Mouse (Mus musculus): ENCODE measurements at regions not wholly inside any gene's neighbourhood (a gene's known extent, or its start where the extent isn't known, plus 50 kb on each side); places are given as distances from the start of the nearest gene placed in this dataset.

DNA sequence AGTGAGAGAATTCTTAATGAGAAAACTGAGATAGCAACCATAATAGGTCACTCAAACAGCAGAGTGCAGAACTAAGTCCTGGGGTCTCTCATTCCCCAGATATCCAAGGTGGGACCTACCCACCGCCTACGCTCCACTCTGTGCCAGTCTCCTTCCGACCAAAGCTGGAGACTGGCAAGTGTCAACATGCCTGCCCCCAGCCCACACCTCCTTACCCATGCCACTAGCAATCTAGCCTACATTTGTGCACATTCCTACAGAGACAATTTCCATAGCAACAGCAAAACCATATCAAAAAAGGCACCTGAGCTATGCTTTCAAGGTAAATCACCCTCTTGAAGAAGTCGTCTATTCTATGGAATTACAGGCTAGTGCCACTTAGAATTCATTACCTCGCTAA is 97.3 kb upstream of the Ankrd1 start:
- H3K4me3 ChIP-seq: no peak overlapping the region
- no peak overlapping the region for H3K27ac ChIP-seq
- H3K4me1 ChIP-seq: peaks cover 17% of the 10 kb centered on the region
- WGBS: 75% methylated on average over 5 of the region's 5 CpGs
- H3K4me2 ChIP-seq: no peak overlapping the region
- no peaks in the 10 kb centered on the region for H3K36me3 ChIP-seq
- H3K9me3 ChIP-seq: no peaks in the 10 kb centered on the region
- H3K27me3 ChIP-seq: no peaks in the 10 kb centered on the region
- no peak for ATAC-seq (ENCODE audit: insufficient number of reproducible peaks, low FRiP score, low TSS enrichment, low read depth)
- H3K9ac ChIP-seq: no peak overlapping the region

DNA sequence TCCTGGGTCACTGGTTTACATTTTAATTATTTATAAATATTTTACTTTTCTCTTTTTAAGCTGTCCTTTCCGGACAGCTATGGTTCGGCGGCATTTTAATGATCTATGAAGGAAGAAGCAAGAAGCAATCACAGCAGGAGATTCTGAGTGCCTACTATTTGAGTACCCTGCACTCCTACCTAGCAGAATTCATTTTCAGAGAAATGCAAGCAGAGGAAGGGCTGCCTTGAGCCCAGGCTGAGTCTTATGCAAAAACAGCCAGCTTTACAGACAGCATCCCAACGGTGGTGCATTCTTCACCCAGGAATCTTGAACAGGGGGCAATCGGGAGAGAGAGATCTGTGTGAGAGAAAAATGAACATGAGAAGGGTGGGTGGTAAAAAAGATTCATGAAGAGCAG is 97.7 kb upstream of the Ankrd1 start:
- Histone ChIP-seq H3K9ac (no peak overlapping the region), H3K9me3 (no peaks in the 10 kb centered on the region), H3K4me1 (peaks cover 17% of the 10 kb centered on the region), H3K27me3 (no peaks in the 10 kb centered on the region), H3K4me2 (no peak overlapping the region), H3K4me3 (no peak overlapping the region), H3K27ac (no peak overlapping the region), H3K36me3 (no peaks in the 10 kb centered on the region)
- ATAC-seq (ENCODE audit: insufficient number of reproducible peaks, low FRiP score, low TSS enrichment, low read depth): no peak
- 66% methylated on average over 5 of the region's 5 CpGs for WGBS

DNA sequence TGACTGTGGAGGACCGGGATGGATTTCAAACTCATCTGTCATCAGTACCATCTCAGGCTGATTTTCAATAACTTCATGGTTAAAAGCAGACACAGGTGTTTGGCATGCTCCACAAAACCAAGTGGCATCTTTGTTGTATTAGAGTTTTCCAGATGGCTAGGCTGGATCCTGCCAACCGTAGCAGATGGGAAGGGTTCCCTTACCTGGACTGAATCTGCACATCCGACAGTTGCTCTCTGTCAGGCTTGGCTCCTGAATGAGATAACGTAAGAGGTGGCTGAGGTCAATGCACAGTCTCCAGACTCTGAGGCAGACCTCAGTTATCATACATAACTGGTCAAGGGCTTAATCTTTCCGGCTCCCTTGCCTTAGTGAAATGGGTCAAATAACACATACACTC is 99.0 kb upstream of the Ankrd1 start:
- peaks cover 7% of the 10 kb centered on the region for H3K4me1 ChIP-seq
- H3K4me2 ChIP-seq: no peak overlapping the region
- H3K36me3 ChIP-seq: no peaks in the 10 kb centered on the region
- H3K9me3 ChIP-seq: no peaks in the 10 kb centered on the region
- WGBS: 75% methylated on average over 5 of the region's 5 CpGs
- no peak overlapping the region for H3K9ac ChIP-seq
- no peak overlapping the region for H3K27ac ChIP-seq
- H3K4me3 ChIP-seq: no peak overlapping the region
- ATAC-seq (ENCODE audit: insufficient number of reproducible peaks, low FRiP score, low TSS enrichment, low read depth): no peak
- H3K27me3 ChIP-seq: no peaks in the 10 kb centered on the region

DNA sequence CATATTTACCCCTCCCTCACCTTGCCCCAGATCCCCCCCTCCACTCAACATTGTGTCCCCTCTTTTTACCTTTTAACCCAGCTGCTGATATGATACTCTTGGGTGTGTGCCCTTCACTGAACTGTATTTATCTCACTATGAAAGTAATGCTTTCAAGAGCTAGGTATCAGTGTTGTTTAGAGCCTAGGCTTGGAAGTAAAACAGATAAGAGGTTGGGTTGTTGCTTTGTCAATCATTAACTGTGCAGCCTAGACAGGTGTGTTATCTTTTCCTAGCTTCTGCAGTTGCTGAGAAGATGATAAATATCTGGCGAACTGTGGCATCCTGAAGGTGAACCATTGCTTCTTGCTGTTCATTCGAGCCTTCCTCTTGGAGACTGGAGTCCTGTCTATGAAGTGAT is 101.2 kb upstream of the Ankrd1 start:
- no peak overlapping the region for H3K9ac ChIP-seq
- no peaks in the 10 kb centered on the region for H3K9me3 ChIP-seq
- no peaks in the 10 kb centered on the region for H3K27me3 ChIP-seq
- H3K4me2 ChIP-seq: no peak overlapping the region
- no peak overlapping the region for H3K4me3 ChIP-seq
- no peak for ATAC-seq (ENCODE audit: insufficient number of reproducible peaks, low FRiP score, low TSS enrichment, low read depth)
- no peaks in the 10 kb centered on the region for H3K36me3 ChIP-seq
- H3K27ac ChIP-seq: no peak overlapping the region
- 73% methylated on average over 2 of the region's 2 CpGs for WGBS
- H3K4me1 ChIP-seq: no peaks in the 10 kb centered on the region

DNA sequence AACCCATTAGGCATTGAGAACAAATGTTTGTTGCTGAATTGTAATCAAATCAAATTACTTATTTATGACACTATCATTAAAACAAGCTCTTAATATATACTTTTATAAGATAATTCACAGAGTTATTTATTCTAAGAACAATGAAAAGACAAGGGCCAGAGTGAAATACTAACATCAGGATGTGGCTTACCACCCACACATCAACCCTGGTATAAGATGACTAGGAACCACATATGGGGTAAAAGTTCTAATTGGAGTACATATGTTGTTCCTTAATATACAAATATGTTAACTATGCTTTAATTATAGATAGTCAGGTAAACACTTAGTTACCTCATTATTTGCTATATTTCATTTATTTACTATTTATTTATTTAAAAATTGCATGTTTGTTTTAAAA is 101.7 kb upstream of the Ankrd1 start:
- H3K27ac ChIP-seq: no peak overlapping the region
- no peaks in the 10 kb centered on the region for H3K4me1 ChIP-seq
- H3K4me2 ChIP-seq: no peak overlapping the region
- H3K9me3 ChIP-seq: no peaks in the 10 kb centered on the region
- no peak overlapping the region for H3K9ac ChIP-seq
- no peak overlapping the region for H3K4me3 ChIP-seq
- H3K27me3 ChIP-seq: no peaks in the 10 kb centered on the region
- H3K36me3 ChIP-seq: no peaks in the 10 kb centered on the region
- no peak for ATAC-seq (ENCODE audit: insufficient number of reproducible peaks, low FRiP score, low TSS enrichment, low read depth)

DNA sequence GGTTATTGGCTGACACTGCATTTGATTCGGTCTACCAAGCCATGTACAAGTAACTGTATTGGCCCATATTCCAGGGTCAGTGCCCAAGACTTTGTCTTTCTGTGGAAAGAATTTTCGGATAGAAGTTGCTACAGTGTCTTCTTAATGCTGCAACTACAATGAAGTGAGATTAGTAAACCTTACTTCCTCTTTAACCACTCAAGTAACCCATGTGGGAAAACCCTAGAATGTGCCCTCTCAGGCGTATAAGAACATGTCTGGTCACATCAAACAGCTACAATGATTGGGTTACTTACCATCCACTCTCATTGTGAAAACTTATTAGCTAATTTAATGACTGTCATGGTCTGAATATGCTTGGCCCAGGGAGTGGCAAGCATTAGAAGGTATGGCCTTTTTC is 102.3 kb upstream of the Ankrd1 start:
- 85% methylated on average over 3 of the region's 3 CpGs for WGBS
- H3K27ac ChIP-seq: no peak overlapping the region
- no peak overlapping the region for H3K9ac ChIP-seq
- no peaks in the 10 kb centered on the region for H3K9me3 ChIP-seq
- no peak for ATAC-seq (ENCODE audit: insufficient number of reproducible peaks, low FRiP score, low TSS enrichment, low read depth)
- H3K4me1 ChIP-seq: no peaks in the 10 kb centered on the region
- H3K36me3 ChIP-seq: no peaks in the 10 kb centered on the region
- H3K4me3 ChIP-seq: no peak overlapping the region
- H3K27me3 ChIP-seq: no peaks in the 10 kb centered on the region
- H3K4me2 ChIP-seq: no peak overlapping the region

DNA sequence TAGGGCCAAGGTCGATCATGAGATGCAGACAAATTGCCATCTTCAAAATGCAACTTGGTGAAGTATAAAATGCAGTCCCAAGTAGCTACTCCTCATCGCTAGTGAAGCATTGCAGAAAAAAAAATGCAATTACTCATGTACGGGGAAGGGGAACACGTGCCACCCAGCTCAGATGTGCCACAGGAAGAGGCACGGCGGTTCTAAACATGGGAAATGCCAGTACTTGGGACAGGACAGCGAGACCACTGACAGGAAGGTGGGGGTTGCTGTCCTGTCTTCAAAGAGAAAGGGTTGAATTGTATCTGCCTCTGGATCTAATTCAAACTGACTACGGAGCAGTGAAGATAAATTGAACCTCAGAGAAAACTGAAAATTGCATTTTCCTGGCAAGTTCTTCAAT is 104.6 kb upstream of the Ankrd1 start:
- WGBS: 53% methylated on average over 8 of the region's 8 CpGs
- Histone ChIP-seq H3K36me3 (no peaks in the 10 kb centered on the region), H3K27ac (no peak overlapping the region), H3K4me1 (no peaks in the 10 kb centered on the region), H3K9me3 (no peaks in the 10 kb centered on the region), H3K4me2 (no peak overlapping the region), H3K9ac (no peak overlapping the region), H3K4me3 (no peak overlapping the region), H3K27me3 (no peaks in the 10 kb centered on the region)
- no peak for ATAC-seq (ENCODE audit: insufficient number of reproducible peaks, low FRiP score, low TSS enrichment, low read depth)

DNA sequence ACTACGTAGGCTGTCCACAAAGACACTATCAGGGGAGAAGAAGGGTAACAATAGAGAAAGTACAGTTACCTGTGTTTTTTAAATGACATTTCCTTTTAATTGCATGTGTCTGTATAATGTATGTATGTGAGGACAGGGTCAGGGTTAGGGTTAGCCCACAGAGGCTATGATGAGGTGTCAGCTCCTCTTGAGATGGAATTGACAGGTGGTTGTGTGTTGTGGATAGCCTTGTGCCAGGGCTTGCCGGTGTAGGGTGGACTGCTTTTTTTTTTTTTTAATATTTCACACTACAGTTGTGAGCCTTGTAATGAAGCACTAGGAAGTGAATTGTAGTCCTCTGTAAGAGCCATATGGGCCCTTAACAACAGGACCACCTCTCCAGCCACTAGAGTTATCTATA is 105.7 kb upstream of the Ankrd1 start:
- Histone ChIP-seq H3K9ac (no peak overlapping the region), H3K36me3 (no peaks in the 10 kb centered on the region), H3K4me3 (no peak overlapping the region), H3K4me1 (no peaks in the 10 kb centered on the region), H3K9me3 (no peaks in the 10 kb centered on the region), H3K27ac (no peak overlapping the region), H3K4me2 (no peak overlapping the region), H3K27me3 (no peaks in the 10 kb centered on the region)
- 89% methylated on average over 2 of the region's 2 CpGs for WGBS
- no peak for ATAC-seq (ENCODE audit: insufficient number of reproducible peaks, low FRiP score, low TSS enrichment, low read depth)

DNA sequence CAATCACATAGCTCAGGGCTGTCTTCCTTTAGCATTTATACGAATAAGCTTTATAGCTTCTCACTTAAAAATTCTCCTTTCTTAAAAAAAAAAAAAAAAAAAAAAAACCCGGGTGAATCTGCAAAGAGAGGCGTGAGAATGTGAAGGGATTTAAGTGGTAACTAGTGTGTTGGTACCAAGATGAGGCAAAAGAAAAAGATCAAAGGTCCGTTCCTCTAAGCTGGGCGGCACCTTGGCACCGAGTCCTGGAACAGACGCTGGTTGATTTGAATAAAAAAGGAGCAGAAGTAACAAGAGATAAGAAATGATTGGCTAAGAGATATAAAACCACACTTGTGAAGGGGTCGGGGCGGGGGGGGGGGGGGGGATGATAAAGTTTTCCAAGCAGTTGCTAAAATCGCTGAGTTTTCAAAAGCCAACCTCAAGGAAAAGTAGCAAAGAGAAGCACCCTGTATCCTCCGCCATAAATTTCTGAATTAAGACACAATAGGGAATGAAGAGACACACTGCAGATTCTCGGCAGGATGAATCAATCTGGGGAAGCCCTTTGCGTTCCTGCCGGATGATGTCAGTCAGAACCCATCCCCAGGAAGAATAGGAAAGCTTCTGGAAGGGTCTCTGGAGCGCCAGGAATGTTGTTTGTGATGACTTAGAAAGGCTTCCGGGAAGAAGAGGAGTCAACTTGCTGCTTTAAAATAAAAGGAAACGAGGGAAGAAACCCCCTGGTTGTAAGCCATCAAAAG is 107.7 kb upstream of the Ankrd1 start:
- no peak overlapping the region for H3K4me2 ChIP-seq
- no peaks in the 10 kb centered on the region for H3K4me1 ChIP-seq
- 28% methylated on average over 17 of the region's 17 CpGs for WGBS
- no peak overlapping the region for H3K4me3 ChIP-seq
- no peaks in the 10 kb centered on the region for H3K36me3 ChIP-seq
- no peak overlapping the region for H3K27ac ChIP-seq
- H3K27me3 ChIP-seq: no peaks in the 10 kb centered on the region
- H3K9me3 ChIP-seq: no peaks in the 10 kb centered on the region
- H3K9ac ChIP-seq: no peak overlapping the region
- no peak for ATAC-seq (ENCODE audit: insufficient number of reproducible peaks, low FRiP score, low TSS enrichment, low read depth)

DNA sequence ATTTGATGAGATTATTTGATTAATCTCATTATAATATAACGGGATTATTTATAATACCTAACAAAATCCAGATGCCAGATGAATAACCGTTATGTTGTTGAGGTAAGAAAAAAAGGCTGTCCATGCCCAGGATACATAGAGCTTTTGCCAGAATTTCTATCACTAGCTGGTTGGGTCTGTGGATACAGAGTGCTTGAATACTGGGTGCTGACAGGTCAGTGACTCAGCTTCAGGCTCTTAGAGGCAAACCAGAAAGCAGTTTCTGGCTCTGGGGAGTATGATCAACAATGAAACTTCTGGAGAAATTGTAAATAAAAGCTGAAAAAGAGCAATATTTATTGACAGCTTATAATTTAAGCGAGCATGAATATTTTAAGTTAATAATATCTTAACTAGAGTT is 109.4 kb upstream of the Ankrd1 start:
- Histone ChIP-seq H3K9me3 (no peaks in the 10 kb centered on the region), H3K4me2 (no peak overlapping the region), H3K36me3 (no peaks in the 10 kb centered on the region), H3K9ac (no peak overlapping the region), H3K4me3 (no peak overlapping the region), H3K27me3 (no peaks in the 10 kb centered on the region), H3K27ac (no peak overlapping the region), H3K4me1 (no peaks in the 10 kb centered on the region)
- WGBS: 81% methylated on average over 3 of the region's 3 CpGs
- ATAC-seq (ENCODE audit: insufficient number of reproducible peaks, low FRiP score, low TSS enrichment, low read depth): no peak

DNA sequence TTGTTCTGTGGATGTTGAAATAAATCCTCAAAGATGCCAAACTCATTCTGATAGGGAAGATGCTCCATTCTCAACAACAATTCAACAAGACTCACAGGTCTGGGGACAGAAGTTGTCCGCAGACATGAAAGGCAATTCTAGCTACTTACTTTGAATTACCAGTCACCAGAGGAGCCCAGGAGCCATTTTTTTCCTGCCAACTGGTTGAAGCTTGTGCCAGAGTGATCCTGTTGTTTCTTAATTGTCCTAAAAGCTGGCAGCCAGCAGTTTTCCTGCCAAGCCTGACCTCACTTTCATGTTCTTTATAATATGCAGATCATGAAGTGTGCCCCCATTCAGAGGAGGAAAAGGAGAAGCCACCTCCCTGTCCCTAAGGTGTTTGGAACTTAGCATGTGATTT is 110.0 kb upstream of the Ankrd1 start:
- H3K9me3 ChIP-seq: no peaks in the 10 kb centered on the region
- no peaks in the 10 kb centered on the region for H3K4me1 ChIP-seq
- no peak overlapping the region for H3K27ac ChIP-seq
- no peak overlapping the region for H3K4me2 ChIP-seq
- H3K36me3 ChIP-seq: no peaks in the 10 kb centered on the region
- no peak overlapping the region for H3K4me3 ChIP-seq
- H3K9ac ChIP-seq: no peak overlapping the region
- no peaks in the 10 kb centered on the region for H3K27me3 ChIP-seq
- ATAC-seq (ENCODE audit: insufficient number of reproducible peaks, low FRiP score, low TSS enrichment, low read depth): no peak
- 73% methylated on average over 1 of the region's 1 CpGs for WGBS

DNA sequence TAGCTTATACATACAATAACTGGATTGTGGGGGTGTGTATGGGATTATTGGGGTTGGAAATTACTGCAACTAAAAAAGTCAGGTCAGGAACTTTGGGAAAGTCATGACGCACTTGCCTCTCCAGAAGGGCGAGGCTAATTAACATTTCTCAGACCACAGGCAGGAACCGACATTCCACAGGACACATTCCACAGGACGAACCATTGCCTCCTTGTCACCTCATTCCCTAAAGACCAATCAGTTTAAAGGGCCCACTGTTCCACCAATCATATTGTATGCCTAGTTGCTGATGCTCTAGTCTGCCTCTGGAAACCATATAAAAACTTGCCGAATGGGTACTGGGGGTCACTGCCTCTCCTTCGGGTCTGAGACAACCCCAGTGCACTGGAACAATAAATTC is 113.0 kb upstream of the Pcgf5 start:
- H3K4me2 ChIP-seq: no peak overlapping the region
- WGBS: 56% methylated on average over 6 of the region's 6 CpGs
- H3K9me3 ChIP-seq: no peaks in the 10 kb centered on the region
- no peak overlapping the region for H3K9ac ChIP-seq
- H3K4me1 ChIP-seq: no peaks in the 10 kb centered on the region
- no peak overlapping the region for H3K27ac ChIP-seq
- no peaks in the 10 kb centered on the region for H3K36me3 ChIP-seq
- ATAC-seq (ENCODE audit: insufficient number of reproducible peaks, low FRiP score, low TSS enrichment, low read depth): no peak
- no peaks in the 10 kb centered on the region for H3K27me3 ChIP-seq
- H3K4me3 ChIP-seq: no peak overlapping the region
